Mouse (Mus musculus) small intestine, adult 2 months (tissue): ENCODE data around the gene Bcl2l13.
"Not testable (repeated sequence)": the region's sequence is repeated elsewhere in the genome, so short reads cannot be mapped to it uniquely, and the experiment has no call there.

ENCODE experiments used
- CTCF ChIP-seq: fragments of 200-500 bp; IDR thresholded peaks from 2 replicates; pipeline ENCODE4 v1.5.1; 2012; ENCODE audit warnings: low read depth, mild to moderate bottlenecking, control low read depth, inconsistent platforms, low read length, moderate library complexity, mixed read lengths; ENCODE audit not compliant: insufficient replicate concordance, insufficient read length; ENCODE audit errors: extremely low read depth
- POLR2A ChIP-seq: fragments of 200-500 bp; IDR thresholded peaks from 2 replicates; pipeline ENCODE4 v1.6.1; 2012; ENCODE audit warnings: low read depth, mild to moderate bottlenecking, control low read depth, inconsistent platforms, low read length, moderate library complexity

DNA sequence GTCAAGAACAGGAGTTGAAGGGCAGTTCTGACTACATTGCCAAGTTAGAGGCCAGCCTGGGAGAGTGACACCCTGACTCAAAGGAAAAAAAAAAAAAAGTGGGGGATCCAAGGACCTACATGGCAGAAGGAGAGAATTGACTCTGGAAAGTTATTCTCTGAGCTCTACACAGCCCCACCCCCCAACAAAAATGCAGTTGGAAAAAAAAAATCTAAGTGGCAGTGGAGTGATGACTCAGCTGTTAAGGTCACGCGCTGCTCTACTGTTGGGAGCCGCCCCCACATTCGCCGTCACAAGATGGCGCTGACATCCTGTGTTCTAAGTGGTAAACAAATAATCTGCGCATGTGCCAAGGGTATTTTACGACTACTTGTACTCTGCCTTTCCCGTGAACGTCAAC is 24.0 kb upstream of the Bcl2l13 start:
- TF ChIP-seq CTCF, POLR2A: not testable (repeated sequence)
